Mouse (Mus musculus): ENCODE measurements at regions not wholly inside any gene's neighbourhood (a gene's known extent, or its start where the extent isn't known, plus 50 kb on each side); places are given as distances from the start of the nearest gene placed in this dataset.

DNA sequence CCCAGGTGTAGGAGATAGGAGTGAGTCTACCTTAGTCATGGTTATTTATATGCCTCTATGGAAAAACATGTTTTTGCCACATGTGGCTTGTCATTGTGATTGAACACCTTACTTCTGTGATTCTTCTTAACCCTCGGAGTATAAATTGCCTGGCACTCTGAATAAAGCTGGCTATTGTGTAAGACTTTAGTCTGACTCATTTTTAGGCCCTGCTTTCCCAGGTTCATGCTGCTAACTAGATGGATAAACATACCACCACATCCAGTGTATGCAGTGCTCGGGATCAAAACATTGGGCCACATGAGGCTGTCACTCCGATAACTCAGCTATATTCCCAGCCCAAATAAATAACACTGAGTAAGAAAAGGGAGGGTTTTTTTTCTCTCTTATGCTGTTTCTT lies 287.2 kb downstream of the Gsdmc2 start:
- DNase-seq (ENCODE audit: low spot score in 2 of 2), result no peak

DNA sequence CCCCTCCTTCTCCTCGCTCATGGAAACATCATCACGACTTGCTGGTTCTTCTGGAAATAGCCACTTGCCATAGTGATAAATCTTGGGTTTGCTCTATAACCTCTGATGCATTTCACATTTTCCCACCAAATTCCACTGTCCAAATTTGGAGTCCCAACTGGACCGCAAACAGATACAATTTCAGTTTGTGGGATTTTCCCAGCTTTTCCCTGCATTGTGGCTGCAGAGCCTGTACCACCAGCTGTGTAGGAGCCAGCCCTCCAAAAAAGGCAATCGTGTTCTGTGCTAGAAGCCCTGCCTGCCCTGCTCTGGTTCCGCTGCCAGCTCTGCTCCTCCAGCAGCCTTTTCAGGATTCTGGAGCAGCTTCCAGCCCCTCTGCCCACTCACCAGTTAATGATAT lies 291.4 kb downstream of the Gsdmc2 start:
- DNase-seq (ENCODE audit: low spot score in 2 of 2), result no peak

DNA sequence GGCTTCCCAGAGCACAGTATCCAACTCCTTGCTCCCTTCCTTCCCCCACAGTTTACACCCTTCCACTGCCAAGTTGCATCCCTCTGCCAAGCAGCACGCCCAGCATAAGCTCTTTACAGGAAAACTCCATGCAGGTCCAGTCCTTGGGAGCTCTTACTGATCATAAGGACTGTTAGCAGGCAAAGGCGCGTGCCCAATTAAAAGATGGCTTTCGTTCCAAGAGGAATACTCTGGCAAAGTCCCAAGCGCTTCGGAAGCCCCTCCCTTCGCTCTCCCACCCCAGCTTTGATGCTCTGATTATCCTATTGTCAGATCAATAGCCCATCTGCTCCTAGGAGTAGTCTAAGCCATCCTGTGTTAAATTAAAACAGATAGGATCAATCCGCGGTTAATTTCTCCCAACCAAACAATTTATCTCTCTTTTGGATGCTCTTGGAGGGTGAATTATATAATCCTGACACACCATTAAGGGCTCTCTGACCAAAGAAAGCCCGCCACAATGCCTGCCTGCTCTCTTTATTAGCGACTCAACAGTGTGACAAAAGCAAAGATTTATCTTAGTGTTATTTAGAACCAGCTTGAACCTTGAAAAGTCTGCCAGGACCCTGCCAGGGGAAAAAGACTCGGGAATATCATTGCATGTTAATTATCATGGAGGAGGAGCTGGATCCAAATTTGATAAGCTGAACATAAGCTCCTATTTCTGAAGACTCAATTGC lies 312.5 kb downstream of the Gsdmc2 start:
- DNase-seq (ENCODE audit: low spot score in 2 of 2), result no peak

DNA sequence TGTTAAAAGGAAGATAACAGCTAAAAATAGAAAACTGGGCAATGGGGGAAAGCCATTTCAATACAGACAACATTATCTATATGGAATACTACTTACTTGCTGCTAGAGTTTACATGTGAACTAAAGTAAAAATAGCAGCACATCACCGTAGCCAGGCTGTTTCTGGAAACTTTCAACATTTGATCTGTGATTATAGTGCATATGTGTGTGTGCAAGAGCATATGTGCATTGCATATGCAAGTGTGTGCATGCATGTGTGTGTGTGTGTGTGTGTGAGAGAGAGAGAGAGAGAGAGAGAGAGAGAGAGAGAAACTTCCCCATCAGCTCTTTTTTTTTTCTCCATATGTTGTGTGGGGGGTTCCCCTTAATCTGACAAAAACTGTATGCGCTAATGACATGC lies 317.7 kb downstream of the Gsdmc2 start:
- no peak for DNase-seq (ENCODE audit: low spot score in 2 of 2)

DNA sequence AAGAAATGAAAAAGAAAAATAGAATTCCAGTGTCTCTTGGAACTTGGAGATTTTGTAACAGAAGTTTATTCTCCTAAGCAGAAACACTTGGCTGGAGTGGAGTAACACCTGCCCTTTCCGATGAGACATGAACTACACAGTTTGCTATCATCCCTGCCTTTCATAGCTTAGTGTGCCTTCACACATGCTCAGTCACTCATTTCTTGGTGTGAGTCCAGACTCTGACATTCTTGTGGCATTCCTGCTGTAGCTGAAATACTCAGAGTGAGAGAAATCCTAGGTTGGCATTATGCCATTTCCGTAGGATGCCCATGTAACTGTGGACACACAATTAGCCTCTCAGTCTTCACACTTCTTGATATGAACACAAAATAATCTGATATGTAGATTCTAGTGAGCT lies 318.2 kb downstream of the Gsdmc2 start:
- DNase-seq (ENCODE audit: low spot score in 2 of 2), result no peak

DNA sequence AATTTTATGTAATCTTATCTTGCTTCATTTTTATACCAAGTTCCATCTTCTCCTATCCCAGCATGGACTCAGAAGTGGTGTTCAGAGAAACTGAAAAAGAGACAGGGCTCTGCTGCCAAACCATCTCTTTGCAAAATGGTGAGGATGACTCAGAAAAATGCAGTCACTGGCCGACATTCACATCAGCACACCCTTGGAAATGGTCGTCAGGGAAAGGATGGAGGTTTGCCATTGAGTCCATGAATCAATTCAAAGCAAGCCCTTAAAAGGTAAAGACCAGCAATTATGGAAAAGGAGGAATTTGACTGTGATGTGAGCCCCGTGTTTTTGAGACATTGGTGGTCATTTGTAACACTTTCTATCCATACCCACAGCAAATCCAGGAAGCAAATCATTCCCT lies 327.7 kb downstream of the Gsdmc2 start:
- DNase-seq (ENCODE audit: low spot score in 2 of 2), result no peak

DNA sequence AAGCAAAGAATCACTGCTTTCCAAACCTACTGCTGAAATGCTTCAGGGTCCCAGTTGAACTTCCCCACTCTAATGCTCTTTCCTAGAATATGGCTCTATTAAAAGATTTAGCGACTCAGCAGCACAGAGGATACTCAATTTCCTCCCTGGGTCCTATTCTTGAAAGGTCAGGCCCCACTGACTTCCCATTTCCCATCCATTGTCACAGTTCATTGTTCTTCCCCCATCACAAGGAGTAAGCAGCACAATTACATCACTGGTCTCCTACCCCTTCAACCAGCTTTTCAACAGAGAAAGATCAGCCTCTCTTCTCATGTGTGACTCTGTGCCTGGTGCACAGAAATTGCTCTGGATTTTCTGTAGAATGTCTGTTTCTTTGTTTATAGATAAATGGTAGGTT lies 344.5 kb downstream of the Gsdmc2 start:
- DNase-seq (ENCODE audit: low spot score in 2 of 2), result no peak

DNA sequence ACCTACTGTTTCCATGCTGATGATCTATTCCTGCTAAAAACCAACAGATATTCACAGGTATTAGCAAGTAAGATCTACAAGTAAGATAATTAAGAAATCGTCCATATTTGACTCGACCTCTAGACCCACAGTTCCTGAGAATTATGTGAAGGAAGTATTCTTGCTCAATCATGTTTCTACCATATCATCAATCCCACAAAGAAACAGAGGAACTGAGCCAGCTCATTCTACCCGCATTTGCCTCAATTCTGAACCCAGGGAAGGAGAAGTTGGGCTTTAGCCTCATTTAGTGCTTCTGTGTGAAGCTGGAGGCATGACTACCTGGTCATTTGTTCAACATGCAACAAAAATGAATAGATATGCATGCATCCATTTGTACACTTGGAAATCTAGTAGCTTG lies 346.5 kb downstream of the Gsdmc2 start:
- no peak for DNase-seq (ENCODE audit: low spot score in 2 of 2)

DNA sequence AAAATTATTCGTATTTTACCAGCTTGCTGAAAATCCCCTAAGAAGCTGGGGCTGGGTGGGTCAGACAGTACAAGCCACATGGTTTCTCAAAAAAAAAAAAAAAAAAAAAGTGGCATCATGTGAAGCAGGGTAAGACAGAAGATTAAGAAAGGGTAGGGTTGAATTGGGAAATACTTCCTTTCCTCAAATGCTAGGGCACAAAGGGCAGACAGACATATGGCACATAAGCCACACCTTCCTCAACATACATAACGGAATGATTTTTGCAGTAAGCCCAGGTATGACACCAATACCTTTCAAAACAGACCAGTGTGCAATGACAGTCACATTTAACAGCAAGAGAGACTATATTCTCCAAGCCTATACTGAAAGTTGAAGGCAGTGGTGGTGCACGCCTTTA lies 347.8 kb downstream of the Gsdmc2 start:
- DNase-seq (ENCODE audit: low spot score in 2 of 2), result no peak

DNA sequence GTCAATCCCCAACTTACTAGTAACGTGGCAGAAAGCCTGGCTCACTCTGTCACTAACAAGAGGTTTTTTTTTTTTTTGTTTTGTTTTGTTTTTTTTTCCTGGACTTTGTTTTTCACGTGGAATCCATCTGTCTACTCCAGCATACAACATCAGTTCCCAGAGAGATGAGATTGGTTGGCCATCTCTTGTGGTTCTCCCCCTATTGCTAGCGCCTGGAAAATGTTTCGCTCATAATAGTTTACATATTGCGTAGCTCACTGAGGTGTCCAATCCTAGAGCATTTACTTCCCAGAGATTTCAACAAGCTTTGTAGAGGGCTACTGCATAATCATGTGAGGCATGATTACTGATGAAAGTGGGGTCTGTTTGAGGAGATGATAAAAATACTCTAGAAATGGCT lies 360.1 kb downstream of the Gsdmc2 start:
- no peak for DNase-seq (ENCODE audit: low spot score in 2 of 2)

DNA sequence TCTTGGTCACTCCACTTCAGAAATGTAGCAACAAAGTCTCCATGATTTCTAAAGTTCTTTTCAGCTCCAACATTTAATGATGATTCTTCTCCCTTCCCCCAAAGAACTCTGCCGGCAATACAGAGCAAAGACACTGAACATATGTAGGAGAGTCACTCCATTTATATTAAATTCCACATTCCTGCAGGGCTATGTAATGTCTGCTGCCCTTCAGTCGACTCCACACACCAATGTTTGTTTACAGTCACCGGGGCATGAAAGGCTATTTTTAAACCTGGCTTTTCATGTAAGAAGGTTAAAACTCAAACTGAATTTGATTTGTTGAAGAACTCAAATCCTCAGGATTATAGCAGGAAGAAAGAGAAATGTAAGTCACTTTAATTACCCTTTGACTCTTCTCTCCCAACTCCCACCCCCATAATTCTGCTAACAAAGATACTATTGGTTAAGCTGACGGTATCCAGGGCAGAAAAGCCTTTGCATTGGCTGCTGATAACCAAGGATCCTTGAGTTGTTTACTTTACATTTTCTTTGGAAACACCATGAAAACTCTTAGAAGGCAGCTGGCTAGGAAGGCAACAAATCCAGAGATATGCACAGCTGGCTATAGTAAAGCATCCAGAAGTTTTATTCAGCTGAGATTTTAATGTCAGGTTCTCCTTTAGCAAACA lies 360.6 kb downstream of the Gsdmc2 start:
- no peak for DNase-seq (ENCODE audit: low spot score in 2 of 2)

DNA sequence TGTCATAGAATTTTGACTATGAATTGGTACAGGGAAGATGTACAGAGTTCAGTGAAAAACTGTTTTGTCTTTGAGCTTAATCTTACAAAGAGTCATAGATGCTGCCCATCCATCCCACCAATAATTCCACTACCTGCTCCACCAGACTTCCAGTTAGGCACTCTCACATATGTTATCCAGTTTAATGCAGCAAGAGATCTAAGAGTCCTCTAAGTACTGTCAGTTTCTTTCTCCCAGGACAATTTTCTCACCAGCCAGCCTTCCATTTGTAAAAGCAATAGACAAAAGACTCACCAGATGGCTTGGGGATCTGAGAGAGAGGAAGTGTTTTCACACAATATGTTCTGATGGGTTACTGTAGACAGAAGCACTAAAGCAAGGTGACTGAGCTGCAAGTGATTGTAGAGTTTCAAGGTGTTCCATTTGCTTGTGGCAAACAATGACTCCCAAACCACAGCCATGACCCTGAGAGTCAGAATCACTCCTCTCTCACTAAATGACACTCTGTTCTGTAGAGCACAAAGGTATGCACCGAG lies 365.6 kb downstream of the Gsdmc2 start:
- DNase-seq (ENCODE audit: low spot score in 2 of 2), result no peak

DNA sequence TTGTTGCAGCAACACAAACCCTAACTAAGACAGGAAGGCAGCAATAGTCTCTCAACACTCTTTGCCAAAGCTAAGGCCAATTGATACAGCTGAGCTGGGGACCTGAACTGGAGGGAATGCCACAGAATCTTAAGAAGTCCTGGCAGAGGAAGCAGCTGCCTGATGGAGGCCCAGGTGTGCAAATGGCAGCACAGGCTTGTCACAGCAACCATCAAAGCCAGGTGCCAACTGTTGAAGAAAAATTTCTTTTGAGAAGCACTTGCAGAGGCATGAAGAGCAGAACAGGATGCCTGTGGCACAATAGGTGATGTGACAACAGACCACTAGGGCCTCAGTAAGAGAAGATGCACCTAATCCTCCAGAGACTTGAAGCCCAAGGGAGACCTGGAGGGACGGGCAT lies 378.1 kb downstream of the Gsdmc2 start:
- DNase-seq (ENCODE audit: low spot score in 2 of 2), result no peak

DNA sequence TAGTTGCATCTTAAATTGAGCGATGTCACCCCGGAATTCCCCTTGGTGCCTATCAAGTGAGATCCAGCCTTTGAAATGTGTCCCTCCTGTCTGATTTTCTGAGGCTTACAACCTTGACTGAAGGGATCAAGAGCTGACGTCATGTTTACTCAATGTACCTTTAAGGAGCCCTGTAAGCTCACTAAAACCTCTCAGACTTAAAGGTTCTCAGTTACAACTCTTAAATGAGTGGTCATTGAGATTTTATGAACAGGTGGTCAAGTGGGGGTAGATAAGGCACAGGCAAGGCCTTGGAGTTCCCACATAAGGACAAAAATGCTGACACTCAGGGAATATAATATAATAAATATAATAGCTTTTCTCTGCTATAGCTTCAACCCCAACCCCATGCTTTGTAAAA lies 392.4 kb downstream of the Gsdmc2 start:
- DNase-seq (ENCODE audit: low spot score in 2 of 2), result no peak

DNA sequence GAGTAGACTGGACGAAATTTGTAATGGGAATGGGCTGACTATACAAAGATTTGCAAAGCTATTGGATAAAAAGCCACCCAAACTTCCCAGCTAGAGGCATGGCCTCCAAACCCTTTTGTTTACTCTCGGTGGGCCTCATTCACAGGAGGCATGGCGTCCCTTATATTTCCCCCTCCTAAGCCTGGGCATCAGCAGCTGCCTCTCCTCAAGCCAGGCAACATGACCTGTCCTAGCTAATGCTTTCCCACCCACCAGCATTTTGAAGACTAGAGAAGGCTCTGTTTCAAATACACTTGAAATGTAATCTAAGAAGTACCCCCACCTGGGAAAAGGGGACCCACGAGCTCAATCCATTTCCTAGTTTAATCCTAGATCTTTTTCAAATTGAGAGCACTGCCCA lies 398.7 kb downstream of the Gsdmc2 start:
- DNase-seq (ENCODE audit: low spot score in 2 of 2), result no peak

DNA sequence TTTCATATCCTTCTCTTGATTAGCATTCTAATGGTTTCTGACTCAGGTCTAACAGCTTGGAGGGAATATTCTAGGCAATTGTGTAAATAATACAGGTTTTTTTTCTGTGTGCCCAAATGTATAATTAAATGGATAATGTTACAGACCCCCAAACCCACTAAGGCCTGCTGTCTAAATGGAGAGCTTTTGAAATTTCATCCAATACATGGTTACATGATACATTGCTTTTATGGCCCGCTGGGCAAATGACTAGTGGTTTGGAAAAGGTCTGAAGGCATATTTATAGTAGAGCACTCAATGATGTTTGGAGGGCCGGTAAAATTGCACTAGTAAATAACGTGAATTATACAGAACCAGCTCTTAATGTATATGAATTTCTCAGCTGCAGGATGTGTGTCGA lies 400.0 kb downstream of the Gsdmc2 start:
- no peak for DNase-seq (ENCODE audit: low spot score in 2 of 2)

DNA sequence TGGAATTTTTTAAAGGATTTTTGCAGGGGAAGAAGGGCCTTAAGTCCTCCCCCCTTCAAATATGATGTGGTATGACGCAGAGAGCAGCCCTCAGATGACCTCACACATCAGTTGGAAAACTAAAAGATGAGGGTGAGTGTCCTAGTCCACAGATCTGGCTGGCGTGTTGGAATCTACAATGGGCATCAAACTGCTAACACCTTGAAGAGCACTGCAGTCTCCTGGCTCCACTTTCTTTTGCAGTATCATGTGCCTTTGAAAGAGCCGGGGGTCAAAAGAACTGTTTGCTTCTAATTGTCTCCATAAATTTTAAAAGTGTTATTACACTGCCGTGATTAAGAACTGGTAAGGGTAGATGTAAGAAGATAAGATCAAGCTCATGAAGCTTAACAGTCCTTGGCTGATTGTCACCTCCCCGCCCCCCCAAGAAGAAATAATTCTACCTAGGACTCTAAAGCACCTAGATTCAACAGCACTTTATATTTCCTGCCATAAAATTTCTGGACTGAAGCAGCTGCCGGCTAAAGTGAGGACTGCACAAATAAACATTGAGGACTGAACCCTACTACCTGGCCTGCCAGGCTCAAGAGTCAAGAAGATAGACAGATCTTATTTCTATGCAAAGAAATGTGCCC lies 402.7 kb downstream of the Gsdmc2 start:
- no peak for DNase-seq (ENCODE audit: low spot score in 2 of 2)

DNA sequence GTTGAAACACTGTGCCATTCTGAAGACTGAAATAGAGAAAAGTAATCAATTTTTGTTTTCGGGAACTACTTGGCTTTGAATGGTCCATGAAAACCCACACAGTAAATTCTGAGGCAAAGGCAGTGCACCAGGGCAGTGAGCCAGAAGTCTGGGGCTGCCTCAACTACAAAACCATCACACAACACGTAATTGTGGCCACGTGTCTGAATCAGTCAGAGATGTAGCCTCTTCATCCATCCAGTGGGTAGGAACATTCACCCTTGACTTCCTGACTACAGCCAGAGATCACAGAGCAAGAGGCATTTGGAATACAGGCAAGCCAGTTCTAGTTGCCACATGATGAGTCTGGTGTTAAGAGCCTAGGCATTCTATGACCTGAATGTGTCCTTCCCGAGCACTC lies 432.3 kb downstream of the Gsdmc2 start:
- DNase-seq (ENCODE audit: low spot score in 2 of 2), result no peak

DNA sequence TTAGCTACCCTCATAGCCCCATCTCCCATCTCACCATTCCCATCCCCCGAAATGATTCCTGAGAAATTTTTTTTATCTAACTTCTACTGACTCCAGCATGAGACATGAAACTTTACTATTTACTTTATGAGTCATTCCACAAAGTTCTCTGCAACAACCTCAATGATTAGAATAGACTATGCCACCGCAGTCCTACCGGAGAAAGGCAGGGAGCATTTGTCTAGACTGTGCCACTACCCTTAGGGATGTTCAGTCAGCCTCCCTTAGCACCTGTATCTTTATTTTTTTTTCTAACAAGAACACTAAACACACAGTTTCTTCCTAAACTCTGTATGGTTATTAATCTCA lies 433.2 kb downstream of the Gsdmc2 start:
- no peak for DNase-seq (ENCODE audit: low spot score in 2 of 2)

DNA sequence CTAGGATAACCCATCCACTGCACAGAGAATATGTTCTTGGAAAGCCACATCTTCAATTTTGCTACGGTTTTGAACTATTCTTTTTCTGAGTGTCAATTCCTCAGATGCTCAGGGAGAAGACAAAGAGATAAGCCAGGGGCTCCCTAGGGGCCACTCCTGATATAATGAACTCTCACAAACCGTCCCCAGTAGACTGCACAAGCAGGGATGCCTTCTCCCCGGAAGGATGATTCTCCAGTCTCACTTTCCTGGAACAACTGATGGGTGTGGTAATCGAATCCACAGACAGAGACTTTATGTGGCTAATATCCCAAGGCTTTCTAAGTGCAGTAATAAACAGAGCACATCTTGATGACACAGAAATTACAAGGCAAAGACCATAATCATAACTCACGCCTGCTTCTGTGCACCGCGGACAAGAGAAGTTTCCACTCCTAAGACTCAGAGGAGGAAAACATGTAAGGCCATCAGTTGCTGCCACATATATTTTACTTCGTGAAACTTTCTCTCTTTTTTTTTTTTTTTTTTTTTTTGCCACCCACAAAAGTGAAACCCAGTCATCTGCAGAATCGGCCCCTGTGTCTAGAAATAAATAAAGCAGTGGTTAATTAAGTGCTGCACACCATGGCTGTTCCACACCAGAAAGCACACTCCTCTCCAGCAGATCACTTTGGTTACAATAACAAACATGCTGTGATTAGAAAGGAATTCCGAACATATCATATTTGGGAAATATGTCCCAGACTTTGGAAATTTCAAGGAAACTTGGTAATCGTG lies 433.8 kb downstream of the Gsdmc2 start:
- DNase-seq (ENCODE audit: low spot score in 2 of 2), result no peak

DNA sequence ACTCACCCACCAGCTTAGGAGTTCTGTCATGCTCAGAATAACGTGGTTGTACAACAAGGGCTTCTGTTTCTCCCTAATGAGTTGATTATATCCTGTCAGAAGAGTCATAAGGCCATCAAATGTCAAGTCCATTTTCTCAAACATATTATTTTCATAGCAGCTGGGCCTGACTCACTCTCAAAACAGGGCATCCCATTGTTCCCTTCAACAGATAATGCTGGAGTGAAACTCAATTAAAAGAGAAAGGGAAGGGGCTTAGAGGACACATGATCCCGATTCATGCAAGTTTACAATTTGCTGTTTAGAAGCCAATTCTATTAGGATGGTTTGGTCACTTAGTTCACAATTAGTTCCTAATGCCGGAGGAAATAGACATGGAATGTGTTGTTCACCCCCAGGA lies 444.5 kb downstream of the Gsdmc2 start:
- no peak for DNase-seq (ENCODE audit: low spot score in 2 of 2)

DNA sequence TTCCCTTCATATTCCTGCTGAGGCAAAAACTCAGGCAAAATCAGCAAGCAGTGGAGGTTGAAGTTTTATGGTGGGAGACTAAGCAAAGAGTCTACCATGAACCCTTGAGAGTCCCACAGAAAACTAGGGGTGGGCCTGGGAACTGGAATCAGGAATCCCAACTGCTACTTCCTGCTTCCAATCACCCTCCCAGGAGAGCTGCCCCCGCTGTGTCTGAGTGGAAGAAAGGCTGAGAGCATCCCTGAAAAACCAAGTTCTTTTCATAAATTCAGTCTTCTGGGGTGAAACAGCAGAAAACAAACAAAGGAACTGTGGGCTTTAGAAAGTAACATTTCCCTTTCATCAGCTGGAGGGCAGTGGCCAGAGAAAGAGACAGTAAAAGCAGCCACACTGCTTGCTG lies 445.0 kb downstream of the Gsdmc2 start:
- no peak for DNase-seq (ENCODE audit: low spot score in 2 of 2)
